Mouse (Mus musculus) monocyte, adult 2 months (primary cell): ENCODE results near the gene Olfr1288.

ENCODE experiments used
- DNase-seq, 2 experiments: peaks; one replicate each; pipeline ENCODE4 v3.0.0; 2022; ENCODE audit warnings: low spot score in 2 of 2, low read depth in 1 of 2

The Olfr1288 gene

DNA sequence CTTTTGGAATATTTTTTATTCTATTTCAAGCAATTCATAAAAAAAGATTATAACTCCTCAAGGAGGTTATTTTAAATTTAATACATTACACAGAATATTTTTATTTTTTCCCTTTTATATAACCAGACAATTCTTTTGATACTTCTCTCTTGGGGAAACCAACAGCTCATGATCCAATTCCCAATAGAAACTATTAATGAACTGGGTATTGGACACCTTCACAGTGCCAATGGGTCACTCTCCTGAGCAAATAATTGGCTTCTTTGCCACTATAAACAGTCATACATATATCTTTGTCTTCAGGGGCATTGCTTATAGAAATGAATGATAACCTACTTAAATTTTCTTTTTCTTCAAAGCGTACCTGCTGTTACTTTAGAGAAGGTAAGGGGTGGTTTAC, at the start of gene Olfr1288:
Gene Olfr1288, plus strand, starts transcription at position 301 of the 400 bp plus-strand sequence.
- DNase-seq = no peak

DNA sequence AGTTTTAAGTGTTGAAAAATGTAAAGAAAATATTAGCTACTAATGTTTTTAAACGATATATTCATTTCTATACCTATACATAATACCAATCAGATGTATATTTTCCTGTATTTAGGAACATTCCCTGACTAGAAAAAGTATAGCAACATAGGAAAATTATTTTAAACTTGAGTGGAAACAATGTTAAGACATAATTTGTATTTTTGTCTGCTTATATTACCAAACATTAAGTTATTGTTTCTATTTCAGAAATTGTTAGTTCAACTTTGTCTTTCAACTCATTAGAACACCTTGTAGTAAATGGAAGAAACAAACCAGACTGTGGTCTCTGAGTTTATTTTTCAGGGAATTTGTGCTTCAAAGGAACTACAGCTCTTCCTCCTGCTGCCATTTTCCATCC, 25.1 kb upstream of the Olfr1288 start, which contains the start of gene Olfr1287:
Gene Olfr1287, plus strand, starts transcription at position 301 of the 400 bp plus-strand sequence.
- no peak for DNase-seq

DNA sequence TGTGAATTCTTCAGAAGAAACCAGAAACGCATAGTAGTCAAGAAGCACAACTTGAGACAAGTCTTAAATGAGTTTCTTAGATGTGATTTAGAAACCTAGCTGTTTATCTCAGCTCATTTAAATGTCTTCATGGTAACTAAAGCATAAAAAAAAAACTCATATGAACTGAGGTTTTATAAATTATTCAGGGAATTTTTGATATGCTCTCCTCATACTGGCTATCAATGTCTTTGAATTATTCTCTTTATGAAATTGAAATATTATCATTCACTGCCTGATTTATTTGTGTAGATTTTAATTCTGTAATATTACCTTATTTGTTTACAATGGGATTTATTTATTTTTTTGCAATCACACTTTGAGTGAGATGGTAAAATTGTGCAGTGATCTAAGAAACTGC, 6.6 kb downstream of the Olfr1288 start, which contains the start of gene Olfr1289:
Gene Olfr1289, plus strand, starts transcription at position 301 of the 400 bp plus-strand sequence.
- DNase-seq = no peak

DNA sequence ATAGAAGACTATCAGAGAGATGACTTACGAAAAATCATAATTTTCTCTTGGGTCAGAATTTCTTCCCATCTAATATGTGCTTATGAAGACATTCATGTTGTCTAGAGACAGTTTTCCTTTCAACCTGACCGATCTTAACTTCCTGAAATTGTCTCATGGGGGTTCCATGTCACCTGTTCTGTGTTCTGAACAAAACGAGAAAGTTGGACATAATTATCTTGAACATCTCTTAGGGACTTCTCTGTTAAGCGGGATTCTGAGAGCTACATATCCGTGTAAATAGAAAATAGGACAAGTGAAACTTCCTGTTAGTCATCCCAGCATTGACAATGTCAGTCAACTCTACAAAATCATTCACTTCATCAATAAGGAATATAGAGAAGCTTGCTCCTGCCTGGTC, 19.8 kb downstream of the Olfr1288 start, which contains the start of gene Olfr1290:
Gene Olfr1290, minus strand, starts transcription at position 101 of the 400 bp plus-strand sequence.
- no peak for DNase-seq

DNA sequence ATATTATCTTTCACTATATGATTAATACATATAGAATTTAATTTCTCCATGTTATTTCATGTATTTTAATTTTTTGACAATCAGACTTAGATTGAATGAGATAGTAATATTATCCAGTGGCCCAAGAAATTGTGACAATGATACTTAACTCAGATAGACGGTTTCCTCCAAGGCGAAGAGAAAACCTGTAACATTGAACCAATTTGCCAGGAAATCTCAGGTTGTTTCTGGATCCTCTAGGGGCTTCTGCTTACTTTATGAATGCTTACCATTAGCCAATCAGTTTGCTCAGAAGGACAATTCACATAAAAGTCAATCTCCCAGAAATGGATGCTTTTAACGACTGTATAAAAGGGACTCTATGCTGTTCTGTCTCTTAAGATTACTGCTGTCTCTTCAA, 23.0 kb downstream of the Olfr1288 start, which contains the start of gene Olfr1291-ps1:
Gene Olfr1291-ps1, plus strand, starts transcription at position 301 of the 400 bp plus-strand sequence.
- no peak for DNase-seq

DNA sequence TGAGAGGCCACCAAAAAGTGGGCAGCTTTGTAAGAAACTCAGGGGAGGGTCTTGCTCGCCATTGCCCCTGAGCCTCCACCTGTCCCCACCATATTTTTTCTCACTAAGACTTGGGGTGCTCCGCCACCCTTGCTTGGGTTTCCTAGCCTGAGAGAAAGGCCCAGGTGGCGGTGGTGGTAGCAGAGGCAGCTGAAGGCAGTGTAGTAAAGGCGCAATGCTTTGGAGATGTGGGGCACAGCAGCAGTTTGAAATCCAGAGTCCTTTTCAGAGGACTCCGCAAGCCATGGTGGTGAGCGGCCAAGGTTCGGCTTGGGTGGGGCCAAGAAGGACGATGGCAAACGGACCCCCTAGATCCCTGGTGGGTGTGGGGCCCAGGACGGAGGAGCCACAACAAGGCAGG, 43.5 kb downstream of the Olfr1288 start:
- no peak for DNase-seq

DNA sequence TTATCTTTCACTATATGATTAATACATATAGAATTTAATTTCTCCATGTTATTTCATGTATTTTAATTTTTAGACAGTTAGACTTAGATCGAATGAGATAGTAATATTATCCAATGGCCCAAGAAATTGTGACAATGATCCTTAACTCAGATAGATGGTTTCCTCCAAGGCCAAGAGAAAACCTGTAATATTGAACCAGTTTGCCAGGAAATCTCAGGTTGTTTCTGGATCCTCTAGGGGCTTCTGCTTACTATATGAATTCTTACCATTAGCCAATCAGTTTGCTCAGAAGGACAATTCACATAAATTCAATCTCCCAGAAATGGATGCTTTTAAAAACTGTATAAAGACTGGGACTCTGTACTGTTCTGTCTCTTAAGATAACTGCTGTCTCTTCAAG, 51.0 kb downstream of the Olfr1288 start, which contains the start of gene Olfr1293-ps:
Gene Olfr1293-ps, plus strand, starts transcription at position 301 of the 400 bp plus-strand sequence.
- DNase-seq = no peak
